Mouse (Mus musculus) lung, embryonic 16.5 days (tissue): ENCODE data around the gene Fbxl15. TPM values are rescaled to one million over a fixed set of nuclear protein-coding genes. Genes with fewer than 3 reads are reported as not detected.
A peak's percentile ranks its signal among the peaks of the same experiment; 100 is the strongest.

Experiments
- ATAC-seq: fragments of 200-750 bp; cut with Nextera tagmentation; 2 replicates; pipeline ENCODE4 v1.8.0; 2017; ENCODE audit warnings: low read depth, mild to moderate bottlenecking, moderate library complexity
- H3K27ac ChIP-seq: fragments of 300-500 bp; sonication (generic); 2 replicates; pipeline ENCODE4 v1.5.1; 2014; ENCODE audit warnings: mild to moderate bottlenecking, control low read depth, low read length
- H3K27me3 ChIP-seq: fragments of 300-500 bp; sonication (generic); 2 replicates; pipeline ENCODE4 v1.6.1; 2014; ENCODE audit warnings: low read depth, low read length, mixed read lengths; ENCODE audit not compliant: control insufficient read depth, insufficient read depth
- H3K36me3 ChIP-seq: fragments of 300-500 bp; sonication (generic); 2 replicates; pipeline ENCODE4 v1.6.1; 2014; ENCODE audit warnings: low read length; ENCODE audit not compliant: control insufficient read depth, insufficient read depth
- H3K4me1 ChIP-seq: fragments of 300-500 bp; sonication (generic); replicated peaks from 2 replicates; pipeline ENCODE4 v1.6.1; 2014; ENCODE audit warnings: low read length, mixed read lengths; ENCODE audit not compliant: control insufficient read depth, insufficient read depth
- H3K4me2 ChIP-seq: fragments of 300-500 bp; sonication (generic); 2 replicates; pipeline ENCODE4 v1.6.1; 2014; ENCODE audit warnings: low read depth, low read length, control low read depth
- H3K4me3 ChIP-seq: fragments of 300-500 bp; sonication (generic); 2 replicates; pipeline ENCODE4 v1.5.1; 2014; ENCODE audit warnings: mild to moderate bottlenecking, low read length, control low read depth
- H3K9ac ChIP-seq: fragments of 300-500 bp; sonication (generic); 2 replicates; pipeline ENCODE4 v1.6.1; 2014; ENCODE audit warnings: low read length, control low read depth
- H3K9me3 ChIP-seq: fragments of 300-500 bp; sonication (generic); 2 replicates; pipeline ENCODE4 v1.6.1; 2016; ENCODE audit warnings: low read length; ENCODE audit not compliant: control insufficient read depth
- WGBS: fragments of 180-500 bp; shearing (Covaris S2); extraction: QIAGEN DNeasy Blood & Tissue Kit; methylation state at CpG from one replicate; pipeline ENCODE4 v1.1.7; 2014; 5-methylcytosine and 5-hydroxymethylcytosine counted together
- polyA plus RNA-seq: library from polyadenylated mRNA; unstranded; fragments of >200 nt; fragmentation: Nextera tagmentation; extraction: Ambion mirVana; gene quantifications from 2 replicates; pipeline ENCODE4 v1.2.1, GENCODE M21; 2015

Gene Fbxl15
- polyA plus RNA-seq: 12.0 and 13.3 TPM in 2 replicates

DNA sequence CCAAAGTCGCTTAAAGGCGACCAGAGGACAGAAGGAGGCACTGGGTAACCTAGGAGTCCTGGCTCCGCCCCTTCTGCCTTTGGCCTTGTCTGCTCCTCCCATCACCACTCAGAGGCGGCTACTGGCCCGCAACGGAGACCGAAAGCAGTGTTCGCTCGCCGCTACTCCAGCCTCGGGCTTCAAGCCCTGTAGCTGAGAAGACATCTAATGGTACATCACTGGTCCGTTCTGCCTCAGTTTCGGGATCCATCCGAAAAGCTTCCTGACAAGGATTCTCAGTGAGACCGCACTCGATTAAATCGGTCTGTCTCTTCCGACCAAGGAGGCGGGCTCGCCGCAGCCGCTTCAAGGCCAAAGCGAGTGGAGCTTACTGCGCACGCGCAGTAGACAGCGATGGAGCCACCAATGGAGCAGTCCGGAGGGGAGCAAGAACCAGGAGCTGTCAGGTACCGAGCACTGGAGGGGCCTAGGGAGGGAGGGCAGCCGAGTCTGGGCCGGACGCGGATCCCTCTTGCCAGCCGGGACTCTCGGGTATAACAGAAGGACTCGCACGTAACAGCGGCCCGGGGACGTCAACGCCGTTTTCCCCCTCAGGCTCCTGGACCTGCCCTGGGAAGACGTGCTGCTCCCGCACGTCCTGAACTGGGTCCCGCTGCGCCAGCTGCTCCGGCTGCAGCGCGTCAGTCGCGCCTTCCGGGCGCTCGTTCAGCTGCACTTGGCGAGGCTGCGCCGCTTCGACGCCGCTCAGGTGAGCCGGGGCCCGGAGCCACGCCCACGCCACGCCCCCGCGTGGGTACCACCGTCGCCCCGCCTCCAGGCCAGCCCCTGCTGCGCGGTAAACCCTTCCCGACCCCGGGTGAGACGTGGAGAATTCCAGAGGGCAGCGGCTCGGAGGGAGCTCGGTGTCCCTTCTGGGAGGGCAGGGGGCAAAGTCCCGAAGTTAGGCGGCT is at the start of gene Fbxl15:
Fbxl15 (plus strand) TSS at position 104 of the 950 bp plus-strand sequence.
- Histone ChIP-seq H3K36me3 (no peaks in the 10 kb centered on the region), H3K4me2 (peak within 1 kb of the TSS; percentile 98), H3K4me3 (peak within 1 kb of the TSS; percentile 71), H3K9ac (peak within 1 kb of the TSS; percentile 76), H3K4me1 (peaks cover 18% of the 10 kb centered on the region), H3K27ac (peak within 1 kb of the TSS; percentile 89), H3K27me3 (peaks cover 36% of the 10 kb centered on the region), H3K9me3 (no peaks in the 10 kb centered on the region)
- peak; percentile 92 for ATAC-seq
- under 1% methylated on average over 81 of the region's 81 CpGs for WGBS

DNA sequence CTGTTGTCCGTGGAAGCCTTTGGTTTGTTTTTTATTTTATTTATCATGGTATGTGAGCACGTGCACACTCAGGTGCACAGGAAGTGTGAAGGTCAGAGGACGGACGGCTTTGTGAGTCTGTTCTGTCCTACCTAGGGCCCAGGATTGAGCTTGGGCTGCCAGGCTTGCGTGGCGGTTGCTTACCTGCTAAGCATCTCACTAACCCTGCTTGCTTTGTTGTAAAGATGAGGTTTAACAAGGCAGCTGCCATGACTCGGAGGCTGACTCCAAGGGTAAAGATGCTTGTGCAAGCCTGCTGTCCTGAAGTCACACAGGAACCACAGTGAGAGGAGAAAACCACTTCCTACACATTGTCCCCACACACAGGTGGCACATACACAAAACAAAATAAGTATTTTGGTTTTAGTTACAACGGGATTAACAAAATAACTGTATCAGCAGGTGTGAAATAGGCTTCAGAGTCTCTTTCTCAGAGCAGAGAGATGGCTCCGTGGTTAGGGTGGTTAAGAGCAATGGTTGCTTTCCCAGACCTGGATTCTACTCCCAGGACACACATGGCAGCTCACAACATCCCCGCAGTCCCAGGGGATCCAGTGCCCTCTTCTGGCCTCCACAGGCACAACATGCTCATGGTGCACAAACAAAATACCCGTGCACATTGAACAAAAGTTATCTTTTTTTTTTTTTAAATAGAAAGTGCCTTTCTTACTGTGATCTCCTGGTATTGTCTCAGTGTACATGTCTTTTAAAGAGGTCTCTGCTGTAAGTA is 45.7 kb upstream of the Fbxl15 start:
- Histone ChIP-seq H3K9me3 (no peaks in the 10 kb centered on the region), H3K27ac (no peak overlapping the region), H3K4me2 (no peak overlapping the region), H3K4me1 (no peaks in the 10 kb centered on the region), H3K4me3 (no peak overlapping the region), H3K27me3 (no peaks in the 10 kb centered on the region), H3K9ac (no peak overlapping the region), H3K36me3 (peaks cover 60% of the 10 kb centered on the region)
- 91% methylated on average over 11 of the region's 11 CpGs for WGBS
- no peak for ATAC-seq

DNA sequence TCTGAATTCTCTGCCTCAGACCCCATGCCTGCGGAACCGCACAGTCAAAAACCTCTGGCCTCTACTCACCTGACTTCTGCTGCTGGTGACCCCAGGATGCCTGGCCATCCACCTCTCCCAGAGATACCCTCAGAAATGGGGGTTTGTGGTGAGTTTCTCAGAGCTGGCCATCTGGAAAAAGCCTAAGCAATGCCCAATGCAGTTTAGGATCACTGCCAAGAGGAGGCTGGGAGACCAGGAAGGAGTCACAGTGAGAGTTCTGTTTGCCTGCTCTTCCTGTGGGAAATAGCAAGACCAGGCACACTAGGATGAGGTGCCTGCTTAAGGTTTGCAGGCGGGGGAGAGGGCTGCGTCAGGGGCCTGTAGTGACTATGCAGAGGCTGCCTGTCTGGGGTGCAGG is 43.3 kb upstream of the Fbxl15 start:
- H3K27ac ChIP-seq: no peak overlapping the region
- no peaks in the 10 kb centered on the region for H3K4me1 ChIP-seq
- no peaks in the 10 kb centered on the region for H3K9me3 ChIP-seq
- no peak for ATAC-seq
- no peak overlapping the region for H3K4me3 ChIP-seq
- 94% methylated on average over 4 of the region's 4 CpGs for WGBS
- no peak overlapping the region for H3K4me2 ChIP-seq
- peaks cover 54% of the 10 kb centered on the region for H3K36me3 ChIP-seq
- no peak overlapping the region for H3K9ac ChIP-seq
- no peaks in the 10 kb centered on the region for H3K27me3 ChIP-seq

DNA sequence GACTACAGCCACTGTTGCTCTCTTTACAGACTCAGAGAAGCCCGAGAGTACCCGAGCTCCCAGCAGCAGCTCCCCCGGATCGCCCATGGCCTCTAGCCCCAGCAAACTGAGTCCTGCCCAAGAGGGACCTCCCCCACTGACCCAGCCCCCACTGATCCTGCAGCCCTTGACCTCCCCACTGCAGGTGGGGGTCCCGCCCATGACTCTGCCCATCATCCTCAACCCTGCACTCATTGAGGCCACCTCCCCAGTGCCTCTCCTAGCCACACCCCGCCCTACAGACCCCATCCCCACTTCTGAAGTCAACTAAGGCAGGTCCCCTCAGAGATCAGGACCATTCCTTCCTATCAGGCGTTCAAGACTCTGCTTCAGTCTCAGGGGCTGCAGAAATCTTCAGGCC is 42.4 kb upstream of the Fbxl15 start:
- no peak overlapping the region for H3K4me3 ChIP-seq
- no peaks in the 10 kb centered on the region for H3K27me3 ChIP-seq
- H3K36me3 ChIP-seq: peaks cover 47% of the 10 kb centered on the region
- no peak overlapping the region for H3K9ac ChIP-seq
- no peak for ATAC-seq
- no peaks in the 10 kb centered on the region for H3K9me3 ChIP-seq
- 81% methylated on average over 7 of the region's 7 CpGs for WGBS
- H3K4me2 ChIP-seq: no peak overlapping the region
- no peak overlapping the region for H3K27ac ChIP-seq
- no peaks in the 10 kb centered on the region for H3K4me1 ChIP-seq

DNA sequence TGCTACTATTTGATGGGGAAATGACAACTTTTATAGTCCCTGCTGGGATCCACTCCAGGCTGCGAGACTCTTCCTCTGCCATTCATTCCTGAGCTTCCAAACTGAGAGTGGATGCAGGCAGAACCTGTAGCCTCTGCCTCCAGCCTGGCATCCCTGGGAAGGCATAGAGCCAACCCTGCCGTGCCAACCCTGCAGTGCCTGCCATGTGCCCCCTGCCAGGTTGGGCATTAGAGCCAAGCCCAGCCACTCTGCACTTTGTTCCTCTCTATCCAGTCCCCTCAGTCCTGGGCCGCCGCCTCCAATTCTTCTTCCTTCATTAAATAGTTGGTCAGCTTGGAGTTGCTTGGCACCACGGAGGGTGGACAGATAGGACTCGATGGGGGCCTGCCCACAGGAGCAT is 41.9 kb upstream of the Fbxl15 start:
- H3K4me1 ChIP-seq: no peaks in the 10 kb centered on the region
- no peak overlapping the region for H3K4me2 ChIP-seq
- WGBS: 91% methylated on average over 6 of the region's 6 CpGs
- no peaks in the 10 kb centered on the region for H3K27me3 ChIP-seq
- no peaks in the 10 kb centered on the region for H3K9me3 ChIP-seq
- no peak overlapping the region for H3K4me3 ChIP-seq
- no peak overlapping the region for H3K9ac ChIP-seq
- H3K27ac ChIP-seq: no peak overlapping the region
- H3K36me3 ChIP-seq: peaks cover 45% of the 10 kb centered on the region
- no peak for ATAC-seq

DNA sequence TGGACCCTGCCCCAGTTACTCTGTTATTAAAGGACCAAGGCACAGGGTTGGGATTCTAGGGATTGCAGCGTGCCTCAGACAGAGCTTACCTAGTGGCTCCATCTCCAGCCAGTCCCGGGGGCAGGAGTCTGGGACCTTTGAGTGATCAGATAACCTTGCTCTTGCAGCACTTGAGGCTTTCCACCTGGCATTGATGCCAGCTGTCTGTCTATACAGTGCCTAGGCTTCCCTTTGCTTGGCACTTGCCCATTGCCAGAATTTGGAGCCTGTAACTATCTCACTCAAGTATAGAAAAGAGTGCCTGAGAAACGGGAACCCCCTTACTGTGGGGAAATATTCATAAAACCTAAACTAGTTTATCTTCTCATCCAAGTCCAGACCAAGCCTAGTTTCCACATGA is 41.1 kb upstream of the Fbxl15 start:
- no peak overlapping the region for H3K27ac ChIP-seq
- peaks cover 40% of the 10 kb centered on the region for H3K36me3 ChIP-seq
- no peaks in the 10 kb centered on the region for H3K27me3 ChIP-seq
- no peak overlapping the region for H3K4me3 ChIP-seq
- no peak for ATAC-seq
- H3K4me2 ChIP-seq: no peak overlapping the region
- no peaks in the 10 kb centered on the region for H3K4me1 ChIP-seq
- H3K9me3 ChIP-seq: no peaks in the 10 kb centered on the region
- H3K9ac ChIP-seq: no peak overlapping the region
- WGBS: 84% methylated on average over 3 of the region's 3 CpGs

DNA sequence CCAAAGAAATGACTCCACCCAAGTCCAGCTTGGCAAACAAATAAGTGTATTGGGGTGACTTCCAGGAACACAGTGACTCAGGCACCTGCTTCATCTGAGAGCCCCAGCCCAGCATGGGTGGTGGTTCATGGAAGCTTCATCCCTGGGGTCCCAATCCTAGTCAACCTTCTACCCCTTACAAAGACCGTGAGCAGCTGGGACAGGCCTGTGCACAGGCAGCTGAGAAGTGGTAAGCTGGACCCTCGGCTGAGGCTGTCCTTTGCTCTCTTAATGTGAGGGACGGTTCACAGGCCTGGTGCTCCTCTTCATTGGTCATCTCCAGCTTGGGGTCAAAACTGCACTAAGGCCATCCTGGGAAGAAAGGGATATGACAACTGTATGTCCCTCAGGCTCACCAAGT is 40.4 kb upstream of the Fbxl15 start:
- Histone ChIP-seq H3K4me3 (no peak overlapping the region), H3K9ac (no peak overlapping the region), H3K9me3 (no peaks in the 10 kb centered on the region), H3K36me3 (peaks cover 33% of the 10 kb centered on the region), H3K27me3 (no peaks in the 10 kb centered on the region), H3K4me2 (no peak overlapping the region), H3K4me1 (no peaks in the 10 kb centered on the region), H3K27ac (no peak overlapping the region)
- 89% methylated on average over 3 of the region's 3 CpGs for WGBS
- ATAC-seq: no peak

DNA sequence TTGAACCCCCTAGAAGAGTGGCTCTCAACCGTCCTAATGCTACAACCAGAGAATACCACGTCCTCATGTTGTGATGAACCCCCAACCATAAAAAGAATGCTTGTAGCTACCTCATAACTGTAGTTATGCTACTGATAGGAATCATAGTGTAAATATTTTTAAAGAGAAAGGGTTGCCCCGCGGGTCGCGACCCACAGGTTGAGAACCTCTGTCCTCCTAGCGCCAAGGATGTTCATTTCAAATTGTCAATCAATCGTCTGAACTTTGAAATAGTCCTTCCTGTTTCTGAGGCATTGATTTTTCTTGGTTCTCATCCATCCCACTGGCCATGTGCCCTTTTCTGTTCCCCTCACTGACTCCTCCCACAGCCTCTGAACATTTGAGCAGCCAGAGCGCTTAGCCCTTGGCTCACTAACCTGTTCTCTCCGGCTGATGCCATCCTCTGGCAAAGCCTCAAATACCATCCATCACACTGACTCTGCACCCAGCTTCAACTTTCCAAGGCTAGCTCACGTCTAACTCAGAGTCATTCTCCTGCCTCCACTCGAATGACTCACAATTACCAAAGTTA is 37.4 kb upstream of the Fbxl15 start:
- H3K4me2 ChIP-seq: no peak overlapping the region
- H3K9ac ChIP-seq: no peak overlapping the region
- no peaks in the 10 kb centered on the region for H3K4me1 ChIP-seq
- WGBS: 61% methylated on average over 12 of the region's 12 CpGs
- peaks cover 9% of the 10 kb centered on the region for H3K36me3 ChIP-seq
- H3K9me3 ChIP-seq: no peaks in the 10 kb centered on the region
- H3K4me3 ChIP-seq: no peak overlapping the region
- H3K27me3 ChIP-seq: peaks cover 2% of the 10 kb centered on the region; the same call in 1 of the 2 replicates
- ATAC-seq: no peak
- no peak overlapping the region for H3K27ac ChIP-seq

DNA sequence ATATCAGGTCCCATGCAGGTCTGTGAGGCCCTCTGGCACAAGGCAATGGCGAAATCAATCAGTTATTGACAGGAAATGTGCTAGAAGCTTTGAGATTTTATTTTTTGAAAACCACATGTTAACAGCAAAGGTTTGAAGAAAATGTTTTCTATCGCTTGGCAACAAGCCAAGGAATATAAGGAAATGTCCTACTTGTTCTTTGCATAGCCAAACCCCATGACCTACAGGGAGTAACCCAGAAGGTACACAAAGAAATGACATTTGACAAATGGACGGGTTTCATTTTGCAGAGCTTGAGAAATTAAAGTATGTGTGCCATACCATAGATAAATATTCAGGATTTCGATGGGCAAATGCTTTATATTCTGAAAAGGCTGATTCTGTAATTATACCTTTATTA is 31.0 kb upstream of the Fbxl15 start:
- Histone ChIP-seq H3K4me2 (no peak overlapping the region), H3K9me3 (no peaks in the 10 kb centered on the region), H3K27me3 (peaks cover 2% of the 10 kb centered on the region; the same call in 1 of the 2 replicates), H3K4me1 (no peaks in the 10 kb centered on the region), H3K9ac (no peak overlapping the region), H3K4me3 (no peak overlapping the region), H3K36me3 (no peaks in the 10 kb centered on the region), H3K27ac (no peak overlapping the region)
- WGBS: 53% methylated on average over 4 of the region's 4 CpGs
- no peak for ATAC-seq
